Mouse (Mus musculus) heart, postnatal 14 days (tissue): ENCODE measurements around the gene Gm20388. TPM values are rescaled to one million over a fixed set of nuclear protein-coding genes. Genes with fewer than 3 reads are reported as not detected.
A peak's percentile ranks its signal among the peaks of the same experiment; 100 is the strongest.

Experiments used
- DNase-seq, 2 experiments: peaks; one replicate each; pipeline ENCODE4 v3.0.0; 2021 to 2022
- intact Hi-C: fragments of 180-260 bp; cut with DNase I; formaldehyde crosslinking; loops from one replicate; pipeline ENCODE4 v1.15.1; 2025
- total RNA-seq, 2 experiments: library from RNA; stranded (reverse); gene quantifications; 2 replicates each; pipeline ENCODE4 v1.2.3; 2021

The Gm20388 gene
- total RNA-seq, 2 experiments from 2014 or later, result 0.24 TPM; not detected in 1

DNA sequence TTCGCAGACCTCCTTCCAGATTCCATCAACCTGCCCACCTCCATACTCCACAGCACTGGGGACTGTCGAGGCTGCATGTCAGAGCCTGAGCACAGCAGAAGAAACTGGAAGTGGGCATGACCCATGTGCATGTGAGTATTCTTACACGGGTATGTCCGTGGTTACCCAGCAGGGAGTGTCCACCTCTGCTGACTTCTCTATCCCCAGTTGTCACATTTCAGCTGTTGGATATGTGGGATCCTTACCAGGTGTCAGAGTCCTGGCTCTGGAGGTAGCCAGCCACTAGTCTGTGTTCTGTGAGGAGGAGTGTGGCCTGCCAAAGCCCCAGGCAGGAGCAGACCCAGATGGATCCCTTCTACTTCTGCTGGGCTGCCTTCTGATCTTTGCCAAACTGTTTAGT is 2128.8 kb downstream of the Gm20388 start:
- DNase-seq, result no peak
- intact Hi-C loops, result no loop called here

DNA sequence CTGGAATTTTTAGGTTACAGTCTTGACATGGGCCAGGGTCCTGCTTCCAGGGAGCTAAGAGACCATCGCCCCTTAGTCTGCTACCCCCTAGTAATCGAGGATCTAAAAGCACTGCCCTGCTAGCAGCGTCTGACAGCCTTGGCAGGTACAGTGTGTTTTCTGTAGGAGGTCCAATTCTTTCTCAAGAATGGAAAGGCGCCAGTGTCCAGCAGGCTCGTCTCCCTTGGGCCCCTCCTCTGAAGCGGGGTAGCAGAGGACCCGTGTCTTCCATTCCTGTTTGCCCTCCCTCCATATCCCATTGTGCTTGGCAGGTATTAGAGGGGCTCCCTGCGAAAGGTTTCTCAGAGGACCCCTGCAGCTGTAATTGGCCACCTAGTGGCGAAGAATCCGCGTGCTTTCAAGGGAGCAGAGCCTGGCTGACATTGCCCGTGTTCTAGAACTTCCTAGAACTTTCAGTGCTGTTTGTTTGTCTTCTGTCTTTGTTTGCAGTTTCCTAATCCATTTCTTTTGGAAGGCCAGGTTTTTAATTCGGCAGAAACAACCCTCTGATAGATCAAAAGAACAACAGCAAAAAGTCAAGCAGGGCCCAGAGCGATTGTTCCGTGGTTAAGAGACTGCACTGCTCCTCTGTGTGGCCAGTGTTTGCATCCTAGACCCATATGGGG is 2136.7 kb downstream of the Gm20388 start:
- intact Hi-C loops, result no loop called here
- DNase-seq, result peak; percentile 21 to 41

DNA sequence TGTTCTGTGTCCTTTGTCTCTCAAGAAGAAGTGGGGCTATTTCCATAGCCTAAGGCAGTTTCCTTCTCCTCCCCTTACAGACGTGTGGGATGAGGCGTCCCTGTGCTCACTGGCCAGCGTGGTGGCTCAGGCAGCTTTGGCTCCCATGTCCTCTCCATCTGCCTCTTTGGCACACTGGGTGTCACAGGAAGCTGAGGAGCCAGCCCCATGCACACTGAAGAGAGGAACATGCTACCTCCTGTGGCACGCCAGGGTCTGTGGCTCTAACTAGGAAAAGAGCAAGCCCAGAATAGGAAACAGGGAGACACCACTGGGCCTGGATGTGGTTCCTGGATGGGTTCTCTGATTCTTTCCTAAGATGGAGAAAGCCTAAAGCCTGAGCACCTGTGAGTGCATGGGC is 2138.6 kb downstream of the Gm20388 start:
- DNase-seq, result no peak
- intact Hi-C loops, result no loop called here

DNA sequence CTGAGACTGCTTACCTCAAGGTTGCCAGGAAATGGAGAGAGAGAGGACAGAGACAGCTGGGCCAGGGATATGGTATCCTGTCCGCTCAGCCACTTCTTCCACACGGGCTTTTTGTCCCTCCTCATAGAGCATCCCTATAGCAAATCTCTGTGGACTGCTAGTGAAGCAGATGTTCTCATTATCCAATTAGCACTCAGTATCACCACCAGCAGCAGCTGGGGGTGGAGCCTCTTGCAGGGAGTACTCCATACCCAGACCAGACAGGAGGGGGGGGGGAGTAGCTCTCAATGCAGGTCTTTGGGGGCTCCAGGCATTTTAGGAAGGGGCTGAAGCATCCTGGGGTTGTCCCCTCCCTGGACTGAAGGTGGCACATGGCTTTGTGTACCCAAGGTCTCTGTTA is 2139.3 kb downstream of the Gm20388 start:
- DNase-seq, result no peak
- intact Hi-C loops, result no loop called here

DNA sequence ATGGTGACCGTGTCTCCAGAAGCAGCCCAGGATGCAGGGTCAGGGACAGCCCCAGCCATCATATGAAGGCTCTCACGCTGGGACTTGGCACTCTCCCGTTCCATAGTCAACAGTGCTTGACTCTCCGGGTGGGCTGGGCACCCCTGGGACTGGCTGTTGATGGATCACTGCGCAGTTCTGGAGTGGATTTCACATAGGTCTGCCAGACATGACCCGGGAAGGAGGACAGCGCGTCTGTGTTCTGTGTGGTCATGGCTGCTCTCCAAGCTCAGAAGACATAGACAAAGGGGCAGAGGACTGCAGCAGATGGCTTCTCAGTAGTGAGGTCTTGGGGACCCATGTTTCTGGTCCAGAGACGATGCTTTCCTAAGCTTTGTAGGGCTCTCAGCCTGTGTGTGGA is 2140.0 kb downstream of the Gm20388 start:
- intact Hi-C loops, result no loop called here
- DNase-seq, result peak in 1 of 2 experiments; percentile 58

DNA sequence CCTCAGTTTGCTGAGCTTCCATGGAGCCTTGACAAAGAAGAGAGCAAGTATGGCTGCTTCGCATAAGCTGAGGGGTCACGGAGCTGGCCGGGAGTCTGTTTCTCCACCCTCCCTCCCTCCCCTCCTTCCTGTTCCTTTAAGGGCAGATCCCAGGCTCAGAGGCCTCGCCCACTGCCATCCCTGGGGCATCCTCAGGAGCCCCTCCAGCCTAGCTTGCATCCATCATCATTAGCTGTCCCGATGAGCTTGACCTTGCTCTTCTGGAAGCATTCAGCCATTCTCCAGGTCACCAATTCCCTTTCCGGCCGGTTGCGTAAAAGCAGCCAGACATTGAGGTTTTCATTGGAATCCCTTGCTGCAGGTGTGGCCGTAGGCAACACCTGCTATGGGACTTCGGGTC is 2144.7 kb downstream of the Gm20388 start:
- intact Hi-C loops, result no loop called here
- DNase-seq, result no peak

DNA sequence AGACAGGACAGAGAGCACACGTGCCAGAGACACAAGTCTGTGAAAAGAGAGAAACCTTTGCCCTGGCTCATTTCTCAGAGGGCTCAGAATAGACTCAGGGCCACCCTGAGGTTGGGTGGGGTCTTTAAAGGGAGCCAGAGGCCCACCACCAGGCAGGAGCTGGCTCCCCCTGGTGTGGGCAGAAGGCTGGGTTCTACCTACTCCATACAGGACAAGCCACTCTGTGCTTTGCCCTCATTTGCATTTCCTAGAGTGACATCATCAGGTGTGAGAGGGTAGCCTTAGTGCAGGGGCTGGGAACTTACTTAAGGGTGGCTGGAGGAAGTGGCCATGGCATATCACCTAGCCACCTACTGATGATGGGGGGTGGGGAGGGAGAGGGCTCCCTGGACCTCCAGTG is 2145.5 kb downstream of the Gm20388 start:
- DNase-seq, result no peak
- intact Hi-C loops, result no loop called here

DNA sequence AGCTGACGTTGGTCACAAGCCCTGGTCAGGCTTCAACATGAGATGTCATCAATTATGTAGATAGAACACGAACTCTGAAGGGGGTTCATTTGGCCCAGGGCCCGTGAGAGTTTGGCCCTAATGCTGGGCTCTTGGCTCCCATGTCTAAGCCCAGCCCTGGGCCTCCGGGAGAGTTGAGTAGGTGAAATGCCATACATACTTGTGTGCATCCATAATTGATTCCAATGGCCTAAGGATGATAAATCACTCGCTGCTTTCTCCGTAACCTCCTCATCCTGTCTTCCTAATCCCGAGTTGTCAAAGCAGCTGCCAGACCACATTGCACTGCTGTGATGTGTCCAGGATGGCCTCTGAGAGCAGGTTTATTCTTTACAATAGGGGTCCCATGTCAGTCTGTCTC is 2146.2 kb downstream of the Gm20388 start:
- no peak for DNase-seq
- intact Hi-C loops, result no loop called here

DNA sequence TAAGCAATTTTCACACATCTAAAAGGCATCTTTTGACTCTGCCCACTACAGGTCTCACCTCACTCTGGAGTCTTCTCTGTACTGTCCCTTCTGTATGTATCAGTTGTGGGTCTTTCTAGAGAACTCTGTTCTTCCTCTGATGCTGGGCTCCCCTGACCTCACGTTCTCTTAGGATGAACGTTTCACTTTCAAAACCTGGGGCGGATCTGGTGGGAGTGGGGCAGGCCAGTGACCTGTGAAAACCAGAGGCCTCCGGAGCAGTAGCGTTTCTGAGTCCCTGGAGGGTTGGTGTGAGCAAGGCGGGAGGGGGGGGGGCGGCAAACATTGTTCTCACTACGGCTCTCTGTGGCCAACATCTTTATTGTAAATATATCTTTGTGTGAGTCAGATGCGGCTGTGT is 2147.9 kb downstream of the Gm20388 start:
- intact Hi-C loops, result no loop called here
- DNase-seq, result no peak

DNA sequence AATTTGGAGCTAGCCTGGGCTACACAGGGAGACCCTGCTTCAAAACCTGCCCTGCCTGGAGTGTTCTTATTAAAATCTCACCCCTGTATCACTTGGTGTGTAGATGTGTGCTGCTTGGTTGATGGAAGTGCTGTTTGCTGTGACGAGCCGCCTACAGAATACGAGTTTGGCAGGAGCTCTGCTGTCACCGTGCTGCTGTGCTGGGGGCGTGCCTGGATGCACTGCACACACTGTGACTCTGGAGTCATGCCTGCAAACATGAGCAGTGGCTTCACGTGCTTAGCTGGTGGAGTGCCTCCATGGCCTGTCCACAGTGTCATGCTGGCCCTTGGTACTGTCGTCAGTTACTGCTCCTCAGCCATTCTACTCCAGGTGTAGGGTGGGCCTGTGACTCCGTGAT is 2148.3 kb downstream of the Gm20388 start:
- intact Hi-C loops, result no loop called here
- no peak for DNase-seq

DNA sequence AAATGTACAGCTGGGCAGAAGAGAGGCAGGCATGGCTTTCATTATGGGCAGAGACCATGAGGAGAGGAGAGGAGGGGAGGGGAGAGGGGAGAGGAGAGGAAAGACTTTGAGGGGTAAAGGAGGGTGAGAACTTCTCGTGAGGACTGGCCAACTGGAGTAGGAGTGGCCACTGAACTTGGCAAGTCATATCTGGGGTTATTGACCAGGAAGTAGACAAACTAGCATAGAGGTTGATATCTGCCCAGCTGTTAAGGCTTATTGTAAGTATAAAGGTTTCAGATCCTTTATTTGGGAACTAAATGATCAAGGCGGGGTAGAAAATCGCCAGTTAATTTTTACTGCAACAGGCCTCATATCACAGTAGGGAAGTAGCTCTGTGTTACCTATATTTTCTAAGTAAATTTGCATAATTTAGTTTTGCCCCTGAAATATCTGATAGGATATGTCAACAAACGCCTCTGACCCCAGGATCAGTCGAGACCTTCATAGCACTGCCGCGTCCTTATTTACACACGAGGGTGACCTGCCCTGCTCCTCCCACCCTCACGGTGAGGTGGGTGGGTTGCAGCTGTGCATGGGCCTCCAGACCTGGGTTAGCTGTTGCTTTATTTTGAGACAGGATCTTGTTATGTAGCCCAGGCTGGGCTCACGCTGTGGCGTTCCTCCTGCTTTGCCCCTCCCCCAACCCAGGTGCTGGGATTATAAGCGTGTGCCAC is 2152.0 kb downstream of the Gm20388 start:
- intact Hi-C loops, result no loop called here

DNA sequence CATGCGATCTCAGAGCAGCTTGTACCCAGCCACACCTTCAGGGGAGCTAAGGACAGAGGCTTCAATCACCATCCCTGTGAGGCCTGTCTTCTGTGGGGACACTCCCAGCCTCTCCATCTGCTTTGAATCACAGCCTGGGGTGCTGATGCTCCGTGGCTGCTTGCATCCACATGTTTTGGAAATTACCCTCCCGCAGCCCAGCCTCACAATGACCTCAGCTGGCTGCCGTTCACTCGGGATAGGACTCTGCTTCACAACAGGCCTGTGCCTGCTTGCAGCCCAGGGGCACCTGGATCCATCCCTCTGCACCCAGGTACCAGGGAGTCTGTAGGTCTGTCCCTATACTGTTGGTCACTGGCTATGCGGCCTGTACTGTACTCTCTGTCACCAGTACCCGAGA is 2153.7 kb downstream of the Gm20388 start:
- DNase-seq, result peak; percentile 36 to 51
- intact Hi-C loops, result no loop called here

More for the DNA sequence above, 2152.0 kb downstream of the Gm20388 start:
- DNase-seq, result no peak

DNA sequence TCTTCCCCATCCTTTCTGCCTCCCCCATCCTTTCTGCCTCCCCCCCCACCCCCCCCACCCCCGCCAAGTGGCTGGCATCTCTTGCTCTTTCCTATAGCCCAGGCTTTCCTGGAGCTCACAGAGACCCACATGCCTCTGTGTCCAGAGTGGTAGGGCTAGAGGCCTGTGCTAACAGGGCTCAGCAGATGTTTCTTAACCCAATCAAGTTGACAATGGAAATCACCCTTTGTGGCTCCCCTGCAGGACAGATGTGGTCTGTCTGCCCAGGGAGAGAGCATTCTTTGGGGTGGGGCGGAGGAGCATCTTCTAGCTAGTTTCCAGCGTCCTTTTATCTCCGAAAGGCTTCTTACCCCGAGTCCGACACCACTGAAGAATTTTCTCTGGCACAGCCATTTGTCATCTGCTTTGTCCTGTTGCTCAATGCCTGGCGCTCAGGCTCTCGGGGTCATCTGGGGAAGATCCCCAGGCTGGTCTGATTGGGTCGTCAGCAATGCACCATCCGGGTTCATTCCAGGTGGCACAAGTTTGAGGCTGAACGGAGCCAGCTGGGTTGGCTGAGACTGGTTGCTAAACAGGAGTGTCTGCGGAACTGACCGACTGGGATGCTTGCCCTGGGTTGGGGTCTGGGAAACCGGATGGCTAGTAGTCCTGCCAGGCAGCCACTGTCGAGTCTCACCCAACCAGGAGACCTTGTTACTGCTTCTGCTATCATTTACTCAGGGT is 2157.3 kb downstream of the Gm20388 start:
- intact Hi-C loops, result no loop called here
- no peak for DNase-seq

DNA sequence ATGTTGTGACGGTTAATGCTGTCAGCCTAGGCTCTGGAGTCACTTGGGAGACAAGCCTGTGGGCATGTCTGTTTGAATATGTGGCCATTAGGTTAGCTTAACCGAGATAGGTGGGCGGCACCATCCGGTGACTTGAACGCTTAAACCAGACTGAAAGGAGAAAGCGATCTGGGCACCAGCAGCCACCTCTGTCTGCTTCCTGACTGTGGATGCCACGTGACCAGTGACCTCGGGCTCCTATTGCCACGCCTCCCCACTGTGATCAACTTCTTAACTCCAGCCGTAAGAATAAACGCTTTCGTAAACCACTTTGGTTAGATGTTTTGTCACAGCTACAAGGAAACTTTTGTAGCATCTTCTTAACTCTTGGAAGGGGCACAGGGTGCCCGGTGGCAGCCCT is 2158.0 kb downstream of the Gm20388 start:
- intact Hi-C loops, result no loop called here
- DNase-seq, result no peak

DNA sequence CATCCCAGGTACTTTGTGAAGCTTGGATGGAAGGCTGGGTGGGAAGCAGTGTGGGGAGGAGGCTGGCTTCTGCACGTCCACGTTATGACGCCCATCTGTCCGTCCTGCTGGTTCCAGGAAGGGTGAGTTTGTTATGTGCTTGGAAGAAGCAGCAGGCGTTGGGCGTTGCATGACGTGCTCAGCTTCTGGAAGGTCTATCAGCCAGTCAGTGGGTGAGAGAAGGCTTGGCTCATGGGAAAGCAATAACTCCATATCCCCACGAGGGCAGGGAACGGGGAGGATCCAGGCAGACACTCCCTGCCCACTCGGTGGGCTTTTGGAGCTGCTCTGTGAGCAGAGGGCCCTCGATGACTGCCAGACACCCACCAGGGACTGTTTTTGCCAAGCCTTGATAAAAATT is 2158.6 kb downstream of the Gm20388 start:
- intact Hi-C loops, result no loop called here
- no peak for DNase-seq

DNA sequence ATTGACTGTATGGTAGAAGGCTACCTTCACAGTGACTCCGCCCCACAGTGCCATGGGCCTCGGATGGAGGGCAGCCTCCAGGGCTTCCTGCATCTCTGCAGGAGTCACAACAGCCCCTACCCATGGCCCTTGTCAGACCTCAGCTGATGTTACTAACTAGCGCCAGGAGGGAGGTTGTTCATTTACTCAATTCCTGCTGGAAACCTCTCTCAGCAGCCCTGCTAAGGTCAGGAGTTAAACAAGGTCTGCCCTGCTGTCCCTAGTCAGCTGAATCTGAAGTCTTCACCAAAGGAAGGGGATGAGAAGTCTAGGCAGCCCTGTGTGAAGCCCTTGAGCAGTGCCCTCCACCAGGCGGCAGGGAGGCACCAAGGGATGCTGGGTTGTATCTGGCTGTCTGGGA is 2160.6 kb downstream of the Gm20388 start:
- intact Hi-C loops, result no loop called here

DNA sequence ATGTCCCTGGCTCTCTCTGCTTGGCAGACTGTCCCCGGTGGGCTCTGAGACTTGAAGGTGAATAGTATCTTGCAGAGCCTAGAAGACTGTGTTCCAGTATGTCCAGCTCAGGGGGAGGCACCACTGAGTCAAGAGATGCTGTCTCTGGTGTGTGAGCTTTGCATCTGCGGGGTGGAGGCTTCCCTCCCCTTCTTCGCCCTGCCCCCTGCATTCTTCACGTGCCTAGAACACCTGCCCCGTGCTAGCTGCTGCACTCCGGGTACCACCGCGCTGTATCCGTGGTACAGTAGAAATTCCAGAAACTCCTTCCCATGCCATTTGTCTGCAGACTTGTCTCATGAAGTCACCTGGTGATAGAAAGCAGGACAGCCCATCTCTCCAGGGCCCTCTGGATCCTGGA is 2163.3 kb downstream of the Gm20388 start:
- intact Hi-C loops, result no loop called here
- no peak for DNase-seq

More for the DNA sequence above, 2160.6 kb downstream of the Gm20388 start:
- no peak for DNase-seq

DNA sequence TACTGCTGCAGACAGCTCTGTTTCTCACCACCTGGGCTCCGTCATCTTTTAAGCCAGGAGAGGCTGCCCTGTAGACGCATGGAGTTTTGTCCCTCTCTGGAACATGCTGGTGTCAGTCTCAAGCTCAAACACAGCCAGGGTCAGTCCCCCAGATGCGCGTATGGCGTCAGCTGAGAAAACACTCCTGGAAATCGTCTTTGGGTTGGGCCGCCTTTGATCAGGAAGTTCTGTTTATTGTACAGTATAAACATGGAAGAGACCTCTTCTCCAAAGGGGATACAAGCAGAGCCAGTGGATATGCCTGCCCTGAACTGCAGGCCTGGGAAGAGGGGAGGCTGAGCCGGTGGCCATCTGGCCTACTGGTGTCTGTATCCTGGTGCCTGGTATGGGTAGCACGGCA is 2163.8 kb downstream of the Gm20388 start:
- no peak for DNase-seq
- intact Hi-C loops, result no loop called here

DNA sequence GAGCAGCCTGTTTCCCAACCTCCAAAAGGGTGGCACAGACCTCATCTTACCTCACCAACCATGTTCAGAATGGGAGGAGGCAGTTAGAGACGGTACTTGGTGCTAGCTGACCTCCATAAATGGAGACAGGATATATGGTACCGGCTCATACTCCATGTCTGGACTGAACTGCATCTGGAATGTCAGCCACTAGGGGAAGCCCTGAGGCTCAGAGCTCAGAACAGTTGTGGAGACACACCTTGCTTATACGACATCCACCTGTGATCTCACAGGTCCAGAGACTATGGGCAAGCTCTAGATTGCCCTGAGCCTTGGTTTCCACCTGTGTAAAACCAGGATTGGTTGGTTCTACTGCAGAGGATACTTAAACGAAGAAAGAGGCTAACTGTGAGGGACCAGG is 2164.3 kb downstream of the Gm20388 start:
- intact Hi-C loops, result no loop called here
- no peak for DNase-seq

DNA sequence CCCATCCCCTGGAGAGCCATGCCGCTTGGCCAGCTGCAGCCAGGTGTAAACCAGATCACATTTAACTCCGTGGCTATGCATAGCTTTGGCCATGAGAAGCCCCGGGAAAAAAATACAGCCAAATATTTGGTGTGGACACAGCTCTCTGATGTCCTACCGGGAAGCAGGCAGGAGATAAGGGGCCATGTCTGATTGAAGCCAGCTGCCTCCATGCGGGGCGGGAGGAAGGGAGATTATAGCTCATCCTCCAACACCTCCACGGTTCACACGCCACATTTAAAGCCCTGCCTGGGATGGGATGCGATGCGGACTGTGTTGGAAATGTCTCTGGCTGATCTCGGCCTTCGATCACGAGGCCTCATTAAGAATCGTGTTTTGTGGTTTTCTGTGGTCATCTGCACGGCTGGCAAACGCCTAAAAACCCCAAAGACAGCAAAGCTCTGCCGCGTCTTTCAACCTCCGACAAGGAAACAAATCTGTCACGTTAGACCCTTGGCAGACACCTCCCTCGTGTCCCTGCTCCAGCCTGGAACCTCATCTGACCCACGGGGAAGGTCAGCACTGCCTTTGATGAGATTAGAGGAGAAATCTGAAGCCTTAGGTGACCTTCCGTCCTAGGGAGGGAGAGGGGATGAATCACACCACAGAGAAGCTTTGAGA is 2165.7 kb downstream of the Gm20388 start:
- intact Hi-C loops, result no loop called here
- DNase-seq, result no peak

DNA sequence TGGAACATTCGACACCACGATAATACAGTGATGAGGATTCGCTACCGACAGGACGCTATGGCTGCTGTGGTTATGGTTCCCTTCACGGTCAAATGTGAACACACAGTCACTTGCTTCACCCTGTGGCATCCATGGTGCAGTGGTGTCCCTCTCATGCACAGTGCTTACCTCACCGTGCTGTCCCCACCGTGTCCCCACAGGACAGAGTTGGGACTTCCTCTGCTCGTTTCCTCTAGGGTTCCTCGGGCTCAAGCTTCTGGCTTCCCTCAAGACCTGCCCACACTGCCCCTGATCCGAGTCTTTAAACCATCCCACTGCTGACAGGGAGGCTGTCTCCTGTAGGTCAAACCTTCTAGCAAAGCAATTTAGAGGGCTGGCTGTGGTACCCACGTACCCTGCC is 2167.7 kb downstream of the Gm20388 start:
- intact Hi-C loops, result no loop called here
- DNase-seq, result no peak
